Mouse (Mus musculus): Measurements from ENCODE around the gene Spata16. TPM values are rescaled to one million over a fixed set of nuclear protein-coding genes. Genes with fewer than 3 reads are reported as not detected.

Spata16 gene
- total RNA-seq, 4 experiments from 2014 or later = not detected

GRCm38 (mm10) chr3:26968852-26969513 lies 331.6 kb downstream of the Spata16 start:
- DNase-seq (ENCODE audit: low spot score in 2 of 2) = no peak

GRCm38 (mm10) chr3:26970529-26970928 lies 333.1 kb downstream of the Spata16 start:
- DNase-seq (ENCODE audit: low spot score in 2 of 2) = no peak

- DNase-seq (ENCODE audit: low spot score in 2 of 2) = no peak
Measured at GRCm38 (mm10) chr3:26971276-26971675, 333.9 kb downstream of the Spata16 start.

- DNase-seq (ENCODE audit: low spot score in 2 of 2) = no peak
Measured at GRCm38 (mm10) chr3:26972105-26972504, 334.7 kb downstream of the Spata16 start.

GRCm38 (mm10) chr3:26979603-26980002 lies 342.2 kb downstream of the Spata16 start:
- DNase-seq (ENCODE audit: low spot score in 2 of 2) = no peak

- DNase-seq (ENCODE audit: low spot score in 2 of 2) = no peak
Measured at GRCm38 (mm10) chr3:26980371-26980770, 343.0 kb downstream of the Spata16 start.

- no peak for DNase-seq (ENCODE audit: low spot score in 2 of 2)
Measured at GRCm38 (mm10) chr3:26981979-26982623, 344.7 kb downstream of the Spata16 start.

GRCm38 (mm10) chr3:26983749-26984148 lies 346.3 kb downstream of the Spata16 start:
- DNase-seq (ENCODE audit: low spot score in 2 of 2) = no peak

GRCm38 (mm10) chr3:27006844-27007243 lies 369.4 kb downstream of the Spata16 start:
- DNase-seq (ENCODE audit: low spot score in 2 of 2) = no peak

GRCm38 (mm10) chr3:27027957-27028356 lies 390.5 kb downstream of the Spata16 start:
- DNase-seq (ENCODE audit: low spot score in 2 of 2) = no peak

GRCm38 (mm10) chr3:27028526-27028925 lies 391.1 kb downstream of the Spata16 start:
- DNase-seq (ENCODE audit: low spot score in 2 of 2) = no peak

- DNase-seq (ENCODE audit: low spot score in 2 of 2) = no peak
Measured at GRCm38 (mm10) chr3:27030067-27030857, 392.8 kb downstream of the Spata16 start.

Small RNAs within 50 kb of the gene (microRNA-seq; reads per million reads assigned to microRNA genes)
- gene Gm25773 (0 reads per million in 2 experiments), gene Gm44464 (0 reads per million in 2 experiments)
